Mouse (Mus musculus): ENCODE data around the gene Fosl1.

The Fosl1 gene

DNA sequence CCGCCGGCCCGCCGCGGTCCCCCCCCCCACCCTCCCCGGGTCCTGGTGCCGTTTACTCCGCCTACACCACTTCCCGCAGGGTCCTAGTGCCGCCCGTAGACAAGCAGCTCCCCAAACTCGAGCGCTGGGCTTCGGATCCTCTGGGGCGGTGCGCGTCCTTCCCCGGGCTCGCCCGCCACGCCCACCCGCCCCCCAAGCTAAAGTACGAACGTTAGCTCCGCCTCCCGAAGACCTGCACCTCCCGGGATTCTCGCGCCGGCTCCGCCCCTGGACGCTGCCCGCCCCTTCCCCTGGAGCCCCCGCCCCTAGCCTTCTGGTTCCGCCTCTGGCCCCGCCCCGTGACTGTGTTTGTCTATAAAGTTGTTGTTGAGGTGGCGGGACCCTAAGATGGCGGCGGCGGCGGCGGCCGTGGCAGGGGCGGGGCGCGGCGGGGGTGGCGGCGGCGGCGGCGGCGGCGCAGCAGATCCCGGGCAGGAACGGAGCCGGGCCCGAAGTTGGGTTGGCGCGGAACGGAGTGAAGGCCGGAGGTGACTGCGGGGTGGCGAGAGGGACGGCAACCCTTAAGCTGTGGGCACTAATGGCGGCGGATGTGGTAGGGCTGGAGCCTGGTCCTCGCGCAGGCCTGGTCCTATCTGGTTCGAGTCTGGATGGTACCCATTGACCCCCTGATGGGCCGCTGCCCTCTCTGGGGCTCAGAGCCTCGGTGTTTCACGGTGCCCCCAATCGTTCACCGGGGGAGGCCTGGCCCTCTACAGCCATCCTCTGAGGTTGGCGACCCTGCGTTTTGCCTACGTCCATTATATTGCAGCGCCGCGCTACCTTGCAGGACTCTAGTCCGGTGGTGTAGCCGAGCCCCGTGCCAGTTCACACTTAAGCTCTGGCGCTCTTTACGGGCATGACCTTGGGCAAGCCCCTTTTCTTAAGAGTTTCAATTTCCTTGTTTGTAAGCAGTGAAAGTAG, 22.3 kb upstream of the Fosl1 start, which contains the start of the genes Drap1 and AI837181:
TSS of gene Drap1 (minus strand) at position 198 of the 960 bp plus-strand sequence.
TSS of gene AI837181 (plus strand) at position 363 of the 960 bp plus-strand sequence.
- peak; percentile 76 to 92 for DNase-seq (ENCODE audit: low spot score in 2 of 2)

DNA sequence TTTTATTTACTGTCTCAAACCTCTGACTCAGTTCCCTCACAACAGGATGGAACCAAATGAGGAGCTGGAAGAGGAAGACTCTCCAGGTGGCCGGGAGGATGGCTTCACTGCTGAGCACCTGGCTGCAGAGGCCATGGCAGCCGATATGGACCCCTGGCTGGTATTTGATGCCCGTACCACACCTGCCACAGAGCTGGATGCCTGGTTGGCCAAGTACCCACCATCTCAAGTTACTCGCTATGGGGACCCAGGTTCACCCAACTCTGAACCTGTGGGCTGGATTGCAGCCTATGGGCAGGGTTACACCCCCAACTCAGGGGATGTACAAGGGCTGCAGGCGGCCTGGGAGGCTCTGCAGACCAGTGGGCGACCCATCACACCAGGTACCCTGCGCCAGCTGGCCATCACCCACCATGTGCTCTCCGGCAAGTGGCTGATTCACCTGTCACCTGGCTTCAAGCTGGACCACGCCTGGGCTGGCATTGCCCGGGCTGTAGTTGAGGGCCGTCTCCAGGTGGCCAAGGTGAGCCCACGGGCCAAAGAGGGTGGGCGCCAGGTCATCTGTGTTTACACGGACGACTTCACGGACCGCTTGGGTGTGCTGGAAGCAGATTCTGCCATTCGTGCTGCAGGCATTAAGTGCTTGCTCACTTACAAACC, 21.3 kb upstream of the Fosl1 start:
- DNase-seq (ENCODE audit: low spot score in 2 of 2): peak in 1 of 2 experiments; percentile 24

DNA sequence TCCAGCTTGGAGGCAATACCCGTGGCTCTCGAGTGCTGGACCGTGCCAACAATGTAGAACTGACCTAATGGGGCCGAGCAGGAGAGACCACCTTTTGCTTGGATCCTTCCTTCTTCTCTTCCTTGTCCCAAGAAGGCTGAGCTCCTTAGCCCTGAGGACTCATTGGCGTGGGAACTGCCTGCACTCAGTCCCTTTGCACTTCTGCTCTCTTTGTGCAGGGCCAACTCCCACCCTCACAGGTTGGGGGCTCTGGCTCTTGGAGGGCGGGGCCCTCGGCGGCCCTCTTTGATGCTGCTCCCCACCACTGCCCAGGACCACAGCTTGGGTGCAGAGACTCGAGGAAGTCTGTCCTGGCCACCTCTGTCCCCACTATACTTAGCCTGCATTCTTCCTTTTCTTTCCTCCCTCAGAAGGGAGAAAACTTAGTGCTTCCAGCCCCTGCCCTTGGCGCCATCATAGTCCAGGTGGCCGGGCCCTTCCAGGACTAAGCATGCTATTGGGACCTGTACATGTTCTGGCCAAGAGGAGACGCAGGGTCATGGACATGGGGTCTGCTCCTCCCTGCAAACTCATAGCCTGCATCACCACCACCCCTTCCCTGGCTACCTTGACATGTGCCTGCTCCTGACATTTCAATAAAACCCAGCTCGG, 20.6 kb upstream of the Fosl1 start:
- DNase-seq (ENCODE audit: low spot score in 2 of 2): no peak

DNA sequence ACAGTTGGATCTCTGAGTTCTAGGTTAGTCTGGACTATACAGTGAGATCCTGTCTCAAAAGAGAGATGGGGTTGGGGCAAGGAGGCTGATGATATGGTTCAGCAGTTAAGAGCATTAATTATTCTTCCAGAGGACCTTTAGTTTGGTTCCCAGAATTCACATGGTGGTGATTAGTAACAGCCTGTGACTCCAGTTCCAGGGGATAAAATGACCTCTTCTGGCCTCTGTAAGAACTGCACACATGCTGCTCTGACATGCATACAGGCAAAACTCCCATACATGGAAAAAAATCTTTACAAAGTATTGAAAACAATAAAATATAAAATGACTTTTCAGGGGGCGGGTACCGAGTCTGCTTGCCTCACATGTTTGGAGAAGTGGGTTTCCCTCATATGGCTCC, 19.3 kb upstream of the Fosl1 start:
- DNase-seq (ENCODE audit: low spot score in 2 of 2): no peak

DNA sequence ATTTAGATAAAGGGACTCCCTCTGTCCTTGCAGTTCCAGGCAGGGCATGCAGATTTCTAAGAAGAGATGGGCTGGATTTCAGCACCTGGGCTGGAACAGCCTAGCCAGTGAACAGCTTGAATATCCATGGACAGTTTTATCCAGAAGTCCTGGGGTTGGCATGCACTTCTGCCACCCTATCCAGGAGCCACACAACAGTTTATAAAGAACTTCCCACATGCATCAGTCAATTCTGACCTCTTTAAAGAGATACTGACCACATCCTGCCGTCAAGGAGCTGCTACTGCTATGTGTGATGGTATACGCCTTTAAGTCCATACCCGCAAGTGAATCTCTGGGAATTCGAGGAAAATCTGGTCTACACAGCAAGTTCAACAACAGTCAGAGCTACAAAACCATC, 18.1 kb upstream of the Fosl1 start:
- no peak for DNase-seq (ENCODE audit: low spot score in 2 of 2)

DNA sequence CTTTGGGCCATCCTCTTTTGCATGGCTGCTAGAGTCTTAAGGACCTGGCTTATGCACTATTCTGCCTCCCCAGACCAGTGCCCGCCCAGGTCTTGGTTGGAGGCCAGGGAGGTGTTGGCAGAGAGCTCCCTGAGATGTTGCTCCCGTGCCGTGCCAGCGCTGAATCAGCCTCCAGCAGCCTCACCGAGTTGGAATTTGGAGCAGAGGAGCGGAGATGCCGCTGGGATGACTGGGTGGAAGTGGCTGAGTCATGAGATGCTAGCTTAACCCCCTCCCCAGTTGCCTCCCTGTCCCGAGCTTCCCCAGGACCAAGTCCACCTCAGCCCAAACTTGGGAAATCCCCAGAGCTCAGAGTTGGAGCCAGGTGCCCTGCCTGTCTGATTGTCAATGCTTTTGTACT, 17.5 kb upstream of the Fosl1 start:
- DNase-seq (ENCODE audit: low spot score in 2 of 2): no peak

DNA sequence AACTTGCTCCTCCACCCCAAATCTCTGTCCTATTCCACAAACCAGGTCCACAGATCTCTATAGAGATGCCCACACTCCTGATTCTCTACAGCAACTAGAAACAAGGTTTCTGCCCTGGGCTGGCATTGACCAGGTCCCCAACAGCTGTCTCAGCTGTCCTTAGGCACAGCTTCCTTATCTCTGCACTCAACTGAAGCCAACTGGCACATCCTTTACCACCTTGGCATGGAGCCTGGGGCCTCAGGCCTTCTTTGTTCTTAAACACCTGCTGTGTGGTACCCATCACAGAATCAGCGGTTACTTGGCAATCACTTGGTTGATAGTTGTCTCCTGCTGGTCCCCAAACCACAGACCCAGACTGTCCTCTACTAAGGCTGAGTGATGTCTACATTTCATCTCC, 16.9 kb upstream of the Fosl1 start:
- no peak for DNase-seq (ENCODE audit: low spot score in 2 of 2)

DNA sequence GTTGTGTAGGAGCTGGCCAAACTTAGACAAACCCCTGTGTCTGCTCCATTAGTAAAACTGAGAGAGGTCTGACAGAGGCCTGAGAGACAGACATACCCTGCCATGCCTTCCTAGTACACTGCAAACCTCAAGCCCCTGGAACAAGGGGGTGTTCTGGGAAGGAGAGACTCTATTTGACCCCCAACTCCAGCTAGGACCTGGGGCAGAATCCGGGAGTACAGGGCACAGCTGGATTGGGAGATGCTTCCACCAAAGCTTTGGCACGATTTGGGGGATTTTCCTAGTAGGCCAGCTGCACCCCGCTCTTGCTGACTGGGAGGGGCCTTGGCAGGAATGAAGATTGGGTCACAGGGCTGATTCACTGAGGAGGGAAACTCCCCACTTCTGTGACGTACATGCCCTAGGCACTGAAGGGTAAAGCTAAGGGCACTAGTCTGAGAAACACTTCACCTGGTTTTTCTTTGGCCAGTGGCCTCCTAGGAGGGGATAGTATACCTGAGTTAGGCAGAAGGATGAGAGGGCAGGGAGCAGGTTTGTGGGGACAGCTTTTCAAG, 15.4 kb upstream of the Fosl1 start:
- DNase-seq (ENCODE audit: low spot score in 2 of 2): no peak

DNA sequence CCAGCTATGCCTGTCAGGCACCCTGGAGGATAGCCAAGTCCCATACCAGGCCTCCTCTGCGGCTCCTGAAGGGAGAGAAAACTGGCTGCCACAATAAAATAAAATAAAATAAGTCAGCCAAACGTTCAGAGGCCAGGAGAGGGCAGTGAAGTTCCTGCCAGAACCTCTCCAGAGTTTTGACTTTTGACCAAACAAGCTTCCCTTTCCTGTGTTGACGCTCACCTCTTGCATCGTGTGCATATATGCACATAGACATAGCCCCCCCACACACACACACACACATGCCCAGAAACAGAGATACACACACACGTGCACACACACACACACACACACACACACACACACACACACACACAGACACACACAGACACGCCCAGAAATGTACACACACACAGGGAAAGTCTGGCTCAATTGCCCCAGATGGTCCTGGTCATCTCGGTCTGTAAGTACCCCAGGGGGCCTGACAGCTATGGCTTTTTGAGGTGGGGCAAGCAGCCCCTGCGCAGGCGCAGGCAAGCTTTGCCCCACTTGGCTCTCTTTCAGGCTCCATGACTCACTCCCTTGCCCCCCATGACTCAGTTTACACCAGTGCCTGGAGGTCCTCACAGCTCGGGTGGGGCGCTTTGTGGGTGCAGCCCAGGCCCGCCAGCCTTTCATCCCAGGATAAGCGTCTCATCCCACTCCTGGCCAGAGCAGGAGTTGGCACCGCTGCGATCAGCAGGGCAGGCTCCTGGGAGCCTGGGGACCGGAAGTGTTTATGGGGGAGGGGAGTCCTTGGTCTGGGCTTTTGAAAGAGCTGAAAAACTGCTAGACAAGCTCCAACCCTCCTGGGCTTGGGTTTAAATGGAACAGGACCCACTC, 14.1 kb upstream of the Fosl1 start:
- no peak for DNase-seq (ENCODE audit: low spot score in 2 of 2)

DNA sequence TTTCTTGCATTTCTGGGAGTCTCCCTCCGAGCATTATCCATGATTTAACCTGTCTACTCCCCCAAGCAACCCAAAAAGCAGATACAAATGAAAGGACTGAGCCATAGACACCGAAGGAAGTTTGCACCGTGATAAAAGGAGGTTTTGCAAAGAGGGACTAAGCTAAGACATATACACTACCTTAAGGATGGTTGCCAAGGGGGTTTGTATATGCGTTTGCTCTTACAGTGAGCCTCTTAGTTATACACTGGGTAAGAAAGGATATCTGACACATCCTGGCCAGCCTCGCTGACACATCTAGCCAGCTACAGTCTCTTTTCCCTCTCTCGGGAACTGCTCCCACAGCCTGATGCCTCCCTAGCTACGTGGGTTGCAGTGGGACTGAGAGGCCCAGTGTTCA, 13.4 kb upstream of the Fosl1 start:
- no peak for DNase-seq (ENCODE audit: low spot score in 2 of 2)

DNA sequence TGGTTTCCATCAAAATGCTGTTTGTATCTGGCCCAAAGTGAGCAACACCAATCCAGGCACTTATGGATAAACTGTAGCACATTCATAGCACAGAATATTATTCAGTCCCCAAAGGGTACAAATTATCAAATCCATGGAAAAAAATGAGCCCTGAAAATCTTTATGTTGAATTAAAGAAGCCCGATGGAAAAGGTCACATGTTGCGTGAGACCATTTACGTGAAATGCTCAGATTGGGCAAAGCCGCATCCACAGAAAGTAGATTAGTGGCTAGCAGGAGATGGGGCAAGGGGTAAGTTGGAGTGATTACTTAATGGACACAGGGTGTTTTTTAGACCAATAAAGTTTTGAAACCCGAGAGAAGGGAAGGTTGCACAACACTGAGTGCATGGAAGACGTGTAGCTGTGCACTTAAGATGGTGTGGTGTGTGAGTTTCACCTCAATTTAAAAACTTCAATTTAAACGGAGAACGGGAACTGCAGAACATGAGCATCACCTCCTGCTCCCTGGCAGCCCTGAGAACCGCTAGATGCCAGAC, 2.9 kb upstream of the Fosl1 start:
- DNase-seq (ENCODE audit: low spot score in 2 of 2): no peak

DNA sequence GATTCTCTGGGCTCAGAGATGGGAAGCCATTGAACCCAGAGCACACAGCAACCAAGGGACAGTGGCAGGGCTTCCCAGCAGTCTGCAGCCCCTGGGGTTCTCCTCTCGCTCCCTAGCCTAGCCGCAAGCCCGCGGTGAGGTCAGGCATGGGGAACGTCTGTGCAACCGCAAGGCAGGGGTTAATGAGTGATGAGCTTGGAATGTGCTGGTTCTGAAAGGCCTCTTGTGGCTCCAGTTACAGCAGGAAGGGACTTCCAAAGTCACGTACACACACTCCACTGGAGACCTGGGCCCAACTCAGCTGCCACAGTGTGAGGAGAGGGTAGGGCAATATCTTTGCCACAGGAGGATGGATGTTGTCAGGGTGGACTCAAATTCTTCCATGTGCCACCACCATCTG, 2.4 kb upstream of the Fosl1 start:
- DNase-seq (ENCODE audit: low spot score in 2 of 2): no peak

DNA sequence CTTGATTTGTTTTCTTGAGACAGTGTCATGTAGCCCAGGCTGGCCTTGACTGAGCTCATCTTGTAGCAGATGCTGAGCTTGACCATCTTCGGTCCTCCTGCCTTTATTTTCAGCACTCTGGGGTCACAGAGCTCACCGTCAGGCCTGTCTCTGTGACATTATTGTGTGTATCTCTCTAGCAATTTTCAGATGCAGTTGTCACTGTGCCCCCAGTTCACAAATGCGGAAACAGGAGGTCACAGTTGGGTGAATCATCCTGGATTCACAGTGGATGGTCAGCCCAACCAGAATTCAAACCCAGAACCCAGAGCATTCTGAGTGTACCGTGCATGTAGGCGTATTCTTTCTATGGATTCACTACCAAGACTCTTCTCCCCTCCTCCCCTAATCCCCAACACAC, 1.6 kb upstream of the Fosl1 start:
- DNase-seq (ENCODE audit: low spot score in 2 of 2): no peak

DNA sequence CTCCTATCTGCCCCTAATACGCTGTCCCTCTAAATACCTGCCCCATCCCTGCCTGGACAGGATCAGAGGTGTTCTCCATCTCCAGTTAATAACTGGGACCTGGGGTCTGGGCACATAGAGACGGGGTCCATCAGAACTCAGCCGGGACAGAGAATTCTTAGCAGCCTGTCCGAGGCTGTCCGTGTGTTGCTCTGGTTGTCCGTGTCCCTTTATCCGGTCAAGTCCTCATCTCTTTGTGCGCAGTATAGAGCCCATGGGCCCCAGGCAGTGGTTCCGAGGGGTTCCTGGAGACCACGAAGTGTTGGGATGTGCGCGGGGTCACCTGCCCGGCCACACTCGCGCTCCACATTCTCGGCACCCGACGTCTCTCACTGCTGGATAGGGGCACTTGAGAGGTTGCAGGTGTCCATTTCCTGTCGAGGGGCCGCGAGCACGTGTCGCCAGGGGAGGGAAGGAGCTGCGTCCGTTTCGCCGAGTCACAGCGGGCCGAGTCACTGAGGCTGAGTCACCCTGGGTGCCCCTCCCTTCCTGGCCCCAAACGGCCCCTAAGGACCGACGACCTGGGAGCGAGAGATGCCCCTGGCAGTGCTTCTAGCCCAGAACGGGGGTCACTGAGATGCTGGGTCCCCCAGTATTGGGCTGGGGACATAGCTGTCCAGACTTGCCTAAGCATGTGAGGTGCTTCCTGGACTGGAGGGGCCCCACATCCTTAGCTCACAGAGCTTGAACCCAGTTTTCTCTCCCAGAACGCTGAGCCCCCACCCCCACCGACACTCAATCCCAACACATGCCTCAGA, 1.2 kb downstream of the Fosl1 start:
- no peak for DNase-seq (ENCODE audit: low spot score in 2 of 2)

DNA sequence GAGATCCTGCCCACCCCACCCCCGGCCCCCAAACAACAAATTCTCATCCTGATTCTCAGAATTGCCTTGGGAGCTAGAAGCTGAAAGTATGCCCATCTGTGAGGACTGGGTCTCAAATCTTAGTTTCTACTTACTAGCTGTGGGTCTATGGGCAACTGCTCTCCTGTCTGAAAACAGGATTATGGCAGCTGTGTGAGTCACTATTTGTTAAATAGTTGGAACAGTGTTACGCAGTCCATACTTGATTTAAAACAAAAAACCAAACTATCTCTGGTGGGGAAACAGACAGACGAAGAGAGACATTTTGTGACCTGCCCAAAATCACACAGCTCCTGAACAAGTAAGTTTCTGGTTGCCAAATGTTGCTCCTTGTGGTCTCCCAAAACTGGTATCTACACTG, 2.3 kb downstream of the Fosl1 start:
- no peak for DNase-seq (ENCODE audit: low spot score in 2 of 2)

DNA sequence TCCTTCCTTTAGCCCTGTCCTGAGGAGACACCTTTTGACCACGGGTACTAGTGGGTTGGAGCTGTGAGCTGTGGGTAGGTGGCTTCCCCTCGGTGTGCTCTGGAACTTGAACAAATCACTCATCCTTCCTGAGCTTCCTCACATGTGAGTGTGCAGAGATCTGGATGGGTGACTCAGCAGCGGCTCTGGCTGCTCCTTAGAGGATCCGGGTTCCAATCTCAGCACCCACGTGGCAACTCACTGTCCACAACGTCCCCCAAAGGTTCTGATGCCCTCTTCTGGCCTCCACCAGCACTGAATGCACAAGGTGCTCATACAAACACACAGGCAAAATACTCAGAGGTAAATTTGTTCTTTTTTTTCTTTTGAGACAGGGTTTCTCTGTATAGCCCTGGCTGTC, 4.4 kb downstream of the Fosl1 start:
- no peak for DNase-seq (ENCODE audit: low spot score in 2 of 2)

DNA sequence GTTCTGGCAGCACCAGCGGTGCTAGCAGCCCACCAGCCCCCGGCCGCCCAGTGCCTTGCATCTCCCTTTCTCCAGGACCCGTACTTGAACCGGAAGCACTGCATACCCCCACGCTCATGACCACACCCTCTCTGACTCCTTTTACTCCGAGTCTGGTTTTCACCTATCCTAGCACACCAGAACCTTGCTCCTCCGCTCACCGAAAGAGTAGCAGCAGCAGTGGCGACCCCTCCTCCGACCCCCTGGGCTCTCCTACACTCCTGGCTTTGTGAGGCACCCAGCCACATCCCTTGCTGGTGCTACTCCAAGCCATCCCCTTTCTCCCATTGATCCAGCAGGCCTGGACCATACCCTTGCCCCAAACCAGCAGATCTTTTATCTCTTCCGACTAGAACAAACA, 7.7 kb downstream of the Fosl1 start:
- DNase-seq (ENCODE audit: low spot score in 2 of 2): no peak

DNA sequence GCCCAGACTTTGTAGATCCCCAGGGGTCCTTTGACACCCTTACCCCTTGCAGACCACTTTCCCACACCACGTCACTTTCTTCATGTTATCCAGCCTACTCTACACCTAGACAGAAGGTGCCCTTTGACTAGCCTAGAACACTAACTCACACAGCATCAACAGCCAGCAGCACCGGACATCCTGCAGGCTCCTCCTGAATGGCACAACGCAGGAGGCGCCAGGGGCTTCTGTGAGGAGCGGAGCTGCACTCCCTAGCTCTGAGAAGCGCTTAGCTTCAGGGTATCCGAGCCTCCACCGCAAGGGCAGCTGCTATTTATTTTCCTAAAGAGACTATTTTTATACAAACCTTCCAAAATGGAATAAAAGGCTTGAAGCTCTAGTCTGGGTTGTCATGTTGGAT, 8.2 kb downstream of the Fosl1 start:
- no peak for DNase-seq (ENCODE audit: low spot score in 2 of 2)

DNA sequence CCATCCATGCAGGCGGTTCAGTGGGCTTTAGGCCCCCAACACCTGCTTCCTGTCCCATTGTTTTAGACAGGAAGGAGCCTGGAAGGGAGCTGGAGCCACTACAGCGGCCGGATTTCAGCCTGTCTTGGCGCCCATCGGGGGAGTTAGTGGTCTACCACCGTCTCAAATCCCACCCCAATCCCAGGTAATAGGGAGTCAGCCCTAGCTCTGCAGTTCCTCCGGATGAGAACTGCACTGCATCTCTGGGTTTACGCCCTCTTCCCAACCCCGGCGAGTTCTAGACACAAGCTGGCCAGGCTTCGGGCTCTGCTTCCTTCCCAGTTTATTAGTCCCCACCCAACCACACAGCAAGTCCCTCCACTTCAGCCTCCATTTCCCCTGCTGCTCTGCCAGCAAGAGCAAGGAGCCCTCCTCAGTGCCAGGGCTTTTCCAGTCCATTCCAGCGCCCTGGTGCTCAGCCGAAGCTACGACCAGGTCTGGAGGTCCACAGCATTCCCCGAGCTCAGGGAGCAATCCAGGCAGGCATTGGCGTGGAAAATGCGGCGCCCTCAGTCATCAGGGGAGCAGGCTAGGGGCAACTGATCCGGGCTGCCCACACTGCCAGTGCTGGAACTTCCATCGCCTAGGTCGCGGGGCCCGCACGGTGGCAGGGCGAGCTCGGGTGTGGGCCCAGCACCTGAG, 9.0 kb downstream of the Fosl1 start:
- no peak for DNase-seq (ENCODE audit: low spot score in 2 of 2)
